Mouse (Mus musculus) spleen, adult 2 months (tissue): ENCODE results near the gene Preb. TPM values are rescaled to one million over a fixed set of nuclear protein-coding genes. Genes with fewer than 3 reads are reported as not detected.

Source experiments
- DNase-seq, 2 experiments: peaks; one replicate each; pipeline versions ENCODE4 v3.0.0 to v3.0.0-alpha.2; 2012 to 2021; ENCODE audit warnings: low spot score in 2 of 2, low read depth in 1 of 2
- H3K27ac ChIP-seq: fragments of 200-500 bp; 2 replicates; pipeline ENCODE4 v1.5.1; 2012; ENCODE audit warnings: low read length, inconsistent platforms; ENCODE audit not compliant: insufficient read depth
- H3K27me3 ChIP-seq: fragments of 200-500 bp; 2 replicates; pipeline ENCODE4 v1.6.1; 2012; ENCODE audit warnings: mild to moderate bottlenecking, moderate library complexity, low read length, inconsistent platforms; ENCODE audit not compliant: control insufficient read depth, insufficient read depth
- H3K36me3 ChIP-seq: fragments of 200-500 bp; 2 replicates; pipeline ENCODE4 v1.6.1; 2012; ENCODE audit warnings: mild to moderate bottlenecking, low read length, inconsistent platforms; ENCODE audit not compliant: control insufficient read depth, insufficient read depth
- H3K4me1 ChIP-seq: fragments of 200-500 bp; 2 replicates; pipeline ENCODE4 v1.6.1; 2011; ENCODE audit warnings: inconsistent platforms; ENCODE audit not compliant: control insufficient read depth, insufficient read depth, insufficient read length
- H3K4me3 ChIP-seq: fragments of 200-500 bp; 2 replicates; pipeline ENCODE4 v1.5.1; 2011; ENCODE audit warnings: mild to moderate bottlenecking, inconsistent platforms; ENCODE audit not compliant: insufficient read depth, insufficient read length; ENCODE audit errors: extremely low read depth
- CTCF ChIP-seq: fragments of 200-500 bp; IDR thresholded peaks from 2 replicates; pipeline ENCODE4 v1.5.1; 2011; ENCODE audit warnings: mild to moderate bottlenecking, inconsistent platforms; ENCODE audit not compliant: insufficient read depth, insufficient read length, insufficient replicate concordance; ENCODE audit errors: extremely low read depth
- POLR2A ChIP-seq: fragments of 200-500 bp; IDR thresholded peaks from 2 replicates; pipeline ENCODE4 v1.6.1; 2011; ENCODE audit warnings: low read depth, low read length, inconsistent platforms
- WGBS: fragments of 180-500 bp; shearing (Covaris S2); methylation state at CpG from one replicate; pipeline ENCODE4 v1.1.7; 2018; 5-methylcytosine and 5-hydroxymethylcytosine counted together
- polyA plus RNA-seq: library from polyadenylated mRNA; depleted of rRNA; stranded (reverse); fragments of >200 nt; gene quantifications from 2 replicates; pipeline ENCODE4 v1.2.3, GENCODE M21; 2012

Preb gene
- polyA plus RNA-seq, 1 experiment, result 227 TPM

DNA sequence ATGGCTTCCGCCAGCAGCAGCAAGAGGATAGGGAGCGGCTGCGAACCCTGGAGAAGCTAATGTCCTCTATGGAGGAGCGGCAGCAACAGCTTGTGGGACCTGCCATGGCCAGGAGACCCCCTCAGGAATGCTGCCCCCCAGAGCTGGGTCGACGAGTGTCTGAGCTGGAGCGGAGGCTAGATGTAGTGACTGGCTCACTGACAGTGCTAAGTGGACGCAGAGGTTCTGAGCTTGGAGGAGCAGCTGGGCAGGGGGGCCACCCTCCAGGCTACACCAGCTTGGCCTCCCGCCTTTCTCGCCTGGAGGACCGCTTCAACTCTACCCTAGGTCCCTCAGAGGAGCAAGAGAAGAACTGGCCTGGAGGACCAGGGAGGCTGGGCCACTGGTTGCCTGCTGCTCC lies 42.8 kb downstream of the Preb start:
- Histone ChIP-seq H3K27ac (0 out of 2 replicates have a peak overlapping the region, but pooled peaks have one; percentile 7), H3K36me3 (no peaks in the 10 kb centered on the region), H3K27me3 (no peaks in the 10 kb centered on the region), H3K4me1 (peaks cover 8% of the 10 kb centered on the region; the same call in 1 of the 2 replicates), H3K4me3 (no peak overlapping the region)
- WGBS, result 92% methylated on average over 11 of the region's 11 CpGs
- no peak for DNase-seq
- TF ChIP-seq CTCF, result no peak

DNA sequence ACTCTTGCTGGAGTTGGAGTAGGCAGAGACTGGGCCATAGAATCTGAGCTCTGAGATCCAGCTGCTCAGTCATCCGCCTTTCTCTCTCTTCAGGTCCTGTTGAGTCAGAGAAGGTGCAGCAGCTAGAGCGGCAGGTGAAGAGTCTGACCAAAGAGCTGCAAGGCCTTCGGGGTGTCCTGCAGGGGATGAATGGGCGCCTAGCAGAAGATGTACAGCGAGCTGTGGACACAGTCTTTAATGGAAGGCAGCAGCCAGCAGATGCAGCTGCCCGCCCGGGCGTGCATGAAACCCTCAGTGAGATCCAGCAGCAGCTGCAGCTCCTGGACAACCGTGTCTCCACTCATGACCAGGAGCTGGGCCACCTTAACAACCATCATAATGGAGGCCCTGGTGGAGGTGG lies 43.3 kb downstream of the Preb start:
- Histone ChIP-seq H3K27ac (peak overlapping the region; percentile 24), H3K27me3 (no peaks in the 10 kb centered on the region), H3K36me3 (no peaks in the 10 kb centered on the region), H3K4me3 (no peak overlapping the region), H3K4me1 (peaks cover 5% of the 10 kb centered on the region; the same call in 1 of the 2 replicates)
- DNase-seq, result no peak
- no peak for TF ChIP-seq POLR2A
- no peak for TF ChIP-seq CTCF
- 91% methylated on average over 9 of the region's 9 CpGs for WGBS

DNA sequence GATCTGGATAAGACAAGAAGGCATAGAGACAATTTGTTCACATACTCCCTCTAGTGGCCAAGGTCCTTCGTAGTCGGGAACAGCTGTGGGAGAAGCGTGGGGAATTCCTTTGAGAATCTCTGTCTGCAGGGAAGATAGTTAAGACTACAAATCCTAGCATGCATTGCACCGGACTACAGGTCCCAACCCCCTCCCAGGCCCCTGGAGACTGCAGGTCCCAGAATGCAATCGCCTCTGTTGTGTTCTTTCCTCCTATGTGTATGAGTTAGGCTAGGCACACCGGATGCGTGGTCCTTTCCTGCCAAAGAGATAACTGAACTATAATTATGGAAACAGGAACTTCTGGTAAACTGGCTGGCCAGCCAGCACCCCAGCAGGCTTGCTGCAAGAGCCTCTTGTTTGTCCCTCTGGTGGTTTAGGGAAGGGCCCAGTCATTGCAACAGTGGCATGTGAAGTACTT lies 44.2 kb downstream of the Preb start:
- Histone ChIP-seq H3K27ac (peak overlapping the region; percentile 24; the same call in 1 of the 2 replicates), H3K27me3 (no peaks in the 10 kb centered on the region), H3K36me3 (no peaks in the 10 kb centered on the region), H3K4me1 (peaks cover 5% of the 10 kb centered on the region; the same call in 1 of the 2 replicates), H3K4me3 (no peak overlapping the region)
- 4% methylated on average over 7 of the region's 7 CpGs for WGBS
- no peak for TF ChIP-seq POLR2A
- peak; percentile 50; the same call in 1 of the 2 replicates for TF ChIP-seq CTCF
- DNase-seq, result peak in 1 of 2 experiments; percentile 53

DNA sequence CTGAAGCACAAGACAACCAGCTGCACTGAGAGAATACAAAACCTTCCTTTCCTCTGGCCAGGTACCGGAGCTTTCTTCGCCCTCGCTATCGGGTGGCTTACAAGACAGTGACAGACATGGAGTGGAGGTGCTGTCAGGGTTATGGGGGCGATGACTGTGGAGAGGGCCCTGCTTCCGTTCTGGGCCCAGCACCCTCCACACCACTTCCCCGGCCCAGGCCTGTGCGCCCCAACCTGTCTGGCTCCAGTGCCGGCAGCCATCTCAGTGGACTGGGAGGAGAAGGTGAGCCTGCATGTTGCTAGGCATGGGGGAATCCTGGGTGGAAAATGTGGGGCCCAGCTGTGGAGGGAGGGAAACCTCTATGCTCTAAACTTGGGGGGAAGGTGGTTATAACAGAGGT lies 44.7 kb downstream of the Preb start:
- H3K36me3 ChIP-seq, result no peaks in the 10 kb centered on the region
- peak overlapping the region; percentile 65 for H3K27ac ChIP-seq
- H3K4me1 ChIP-seq, result peaks cover 5% of the 10 kb centered on the region; the same call in 1 of the 2 replicates
- peak overlapping the region; percentile 29; the same call in 1 of the 2 replicates for H3K4me3 ChIP-seq
- no peaks in the 10 kb centered on the region for H3K27me3 ChIP-seq
- no peak for TF ChIP-seq CTCF
- no peak for TF ChIP-seq POLR2A
- no peak for DNase-seq
- WGBS, result 21% methylated on average over 9 of the region's 9 CpGs

DNA sequence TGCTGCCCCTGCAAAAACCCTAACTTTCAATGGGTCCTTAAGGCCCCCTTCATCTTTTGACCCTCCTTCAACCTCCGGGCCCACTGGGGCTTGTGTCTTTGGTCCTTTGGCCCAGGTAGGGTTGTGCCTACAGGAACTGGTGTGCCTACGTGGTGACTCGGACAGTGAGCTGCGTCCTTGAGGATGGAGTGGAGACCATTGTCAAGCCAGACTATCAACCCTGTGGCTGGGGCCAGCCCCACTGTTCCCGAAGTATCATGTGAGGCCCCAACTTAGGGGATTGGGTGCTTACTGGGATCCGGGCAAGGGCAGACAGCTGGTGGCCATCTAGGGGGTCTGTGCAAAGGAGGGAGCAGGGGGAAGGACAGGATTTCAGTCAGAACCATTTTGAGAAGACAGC lies 45.3 kb downstream of the Preb start:
- TF ChIP-seq POLR2A, result no peak
- TF ChIP-seq CTCF, result no peak
- WGBS, result 45% methylated on average over 6 of the region's 6 CpGs
- Histone ChIP-seq H3K4me3 (peak overlapping the region; percentile 26), H3K4me1 (peaks cover 5% of the 10 kb centered on the region; the same call in 1 of the 2 replicates), H3K27ac (peak overlapping the region; percentile 65; the same call in 1 of the 2 replicates), H3K27me3 (no peaks in the 10 kb centered on the region), H3K36me3 (no peaks in the 10 kb centered on the region)
- no peak for DNase-seq

DNA sequence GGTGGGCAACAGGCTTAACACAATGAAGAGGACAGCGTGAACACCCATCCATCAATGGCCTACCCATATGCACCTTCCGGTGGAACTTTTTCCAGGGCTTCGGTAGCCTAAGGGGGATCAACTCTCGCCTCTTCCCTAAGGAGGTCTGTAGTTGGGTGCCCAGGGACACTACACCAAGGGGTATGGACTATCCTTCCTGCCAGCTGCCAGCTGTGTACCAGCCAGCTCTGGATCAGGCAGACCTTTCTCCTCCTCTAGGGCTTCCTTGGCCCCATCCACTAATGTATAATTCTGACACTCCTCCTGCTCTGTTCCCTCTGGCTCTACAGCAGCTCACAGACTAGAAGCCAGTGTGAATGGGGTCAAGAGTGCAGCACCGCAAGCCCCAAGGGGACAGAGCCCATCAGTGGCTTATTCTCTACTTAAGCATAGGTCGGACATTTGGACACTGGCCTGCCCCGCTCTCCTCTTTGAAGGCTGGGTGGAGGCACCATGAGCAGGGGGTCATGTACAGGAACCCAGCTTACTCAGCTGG lies 46.0 kb downstream of the Preb start:
- no peaks in the 10 kb centered on the region for H3K36me3 ChIP-seq
- 44% methylated on average over 7 of the region's 7 CpGs for WGBS
- TF ChIP-seq CTCF (no peak), POLR2A (no peak)
- no peaks in the 10 kb centered on the region for H3K27me3 ChIP-seq
- DNase-seq, result no peak
- peak overlapping the region; percentile 65 for H3K27ac ChIP-seq
- H3K4me3 ChIP-seq, result peak overlapping the region; percentile 38; the same call in 1 of the 2 replicates
- peaks cover 5% of the 10 kb centered on the region; the same call in 1 of the 2 replicates for H3K4me1 ChIP-seq
